Mouse (Mus musculus): ENCODE measurements around the gene Olfr1335. TPM values are rescaled to one million over a fixed set of nuclear protein-coding genes. Genes with fewer than 3 reads are reported as not detected.
"Not testable (repeated sequence)": the region's sequence is repeated elsewhere in the genome, so short reads cannot be mapped to it uniquely, and the experiment has no call there.

The Olfr1335 gene
- polyA plus RNA-seq (2015; fragmentation: Nextera tagmentation; extraction: Ambion mirVana): not detected in 2 replicates

DNA sequence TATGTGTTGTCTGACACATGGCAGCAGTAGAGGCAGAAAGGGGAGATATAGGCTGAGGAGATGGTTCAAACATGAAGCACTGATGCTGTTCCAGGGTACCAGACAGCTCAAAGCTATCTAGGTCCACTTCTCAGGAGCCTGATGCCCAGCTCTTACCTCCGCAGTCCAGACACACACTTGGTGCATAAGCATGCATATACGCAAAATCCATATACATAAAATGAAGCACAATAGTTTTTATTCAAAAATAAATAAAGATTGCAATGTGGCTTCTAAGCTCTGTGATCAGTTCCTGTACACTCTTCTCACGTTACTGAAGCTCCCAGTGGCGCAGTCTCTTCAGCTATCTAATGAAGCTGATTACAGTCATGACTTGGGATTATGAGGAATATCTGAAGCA is at the start of gene Olfr1335:
Olfr1335 (minus strand) TSS at position 101 of the 400 bp plus-strand sequence.
- H3K27me3 ChIP-seq (ENCODE audit: insufficient read depth, low read length): no peaks in the 10 kb centered on the region
- WGBS: 90% methylated on average over 4 of the region's 4 CpGs
- H3K4me1 ChIP-seq (ENCODE audit: insufficient read depth, low read length): no peaks in the 10 kb centered on the region
- H3K4me2 ChIP-seq (replicated peaks; ENCODE audit: low read depth, low read length): no peak within 1 kb of the TSS
- ATAC-seq (ENCODE audit: low FRiP score, low TSS enrichment): no peak
- no peak within 1 kb of the TSS for H3K9ac ChIP-seq (replicated peaks; ENCODE audit: low read length)
- no peak within 1 kb of the TSS for H3K27ac ChIP-seq (ENCODE audit: low read length)
- no peaks in the 10 kb centered on the region for H3K36me3 ChIP-seq (ENCODE audit: insufficient read depth, low read length)
- H3K4me3 ChIP-seq (ENCODE audit: low read length): no peak within 1 kb of the TSS
- no peaks in the 10 kb centered on the region for H3K9me3 ChIP-seq (ENCODE audit: low read length)

- H3K4me2 ChIP-seq (replicated peaks; ENCODE audit: low read depth, low read length): no peak within 1 kb of the TSS
- H3K27me3 ChIP-seq (ENCODE audit: insufficient read depth, low read length): no peaks in the 10 kb centered on the region
- ATAC-seq (ENCODE audit: low FRiP score, low TSS enrichment): no peak
- H3K9ac ChIP-seq (replicated peaks; ENCODE audit: low read length): no peak within 1 kb of the TSS
- 96% methylated on average over 1 of the region's 1 CpGs for WGBS
- H3K36me3 ChIP-seq (ENCODE audit: insufficient read depth, low read length): no peaks in the 10 kb centered on the region
- no peaks in the 10 kb centered on the region for H3K4me1 ChIP-seq (ENCODE audit: insufficient read depth, low read length)
- H3K27ac ChIP-seq (ENCODE audit: low read length): no peak within 1 kb of the TSS
- no peaks in the 10 kb centered on the region for H3K9me3 ChIP-seq (ENCODE audit: low read length)
- H3K4me3 ChIP-seq (ENCODE audit: low read length): no peak within 1 kb of the TSS
Measured at GRCm38 (mm10) chr4:118836179-118836578, 26.4 kb upstream of the Olfr1335 start, which contains the start of gene Olfr1333. Gene Olfr1333, minus strand, starts transcription at chr4:118836279.

DNA sequence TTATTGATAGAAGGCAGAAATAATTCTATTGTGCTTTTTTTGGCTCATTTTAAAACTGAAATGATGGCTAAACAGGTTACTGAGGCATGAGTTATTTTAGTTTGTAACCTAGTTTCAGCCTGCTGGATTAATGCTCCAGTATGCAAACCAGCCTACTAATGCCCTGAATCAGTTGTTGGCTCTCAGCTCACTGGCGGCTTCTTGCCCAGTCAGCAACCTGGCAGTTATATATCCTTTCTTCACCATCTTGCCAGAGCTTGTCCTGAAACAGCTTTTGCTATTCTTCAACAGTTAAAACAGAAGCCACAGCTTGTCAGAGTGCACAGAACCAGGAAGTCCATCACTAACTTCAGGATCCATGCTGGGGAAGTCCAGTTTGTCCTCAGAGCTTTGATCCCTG is 9.2 kb upstream of the Olfr1335 start:
- H3K27me3 ChIP-seq (ENCODE audit: insufficient read depth, low read length): no peaks in the 10 kb centered on the region
- no peaks in the 10 kb centered on the region for H3K4me1 ChIP-seq (ENCODE audit: insufficient read depth, low read length)
- ATAC-seq (ENCODE audit: low FRiP score, low TSS enrichment): no peak
- WGBS: 86% methylated on average over 1 of the region's 1 CpGs
- H3K4me3 ChIP-seq (ENCODE audit: low read length): no peak overlapping the region
- H3K4me2 ChIP-seq (replicated peaks; ENCODE audit: low read depth, low read length): no peak overlapping the region
- no peaks in the 10 kb centered on the region for H3K36me3 ChIP-seq (ENCODE audit: insufficient read depth, low read length)
- no peak overlapping the region for H3K9ac ChIP-seq (replicated peaks; ENCODE audit: low read length)
- no peaks in the 10 kb centered on the region for H3K9me3 ChIP-seq (ENCODE audit: low read length)
- H3K27ac ChIP-seq (ENCODE audit: low read length): no peak overlapping the region

GRCm38 (mm10) chr4:118792796-118793195 is 16.9 kb downstream of the Olfr1335 start:
- ATAC-seq (ENCODE audit: low FRiP score, low TSS enrichment); H3K4me3 ChIP-seq (ENCODE audit: low read length); H3K36me3 ChIP-seq (ENCODE audit: insufficient read depth, low read length); H3K9ac ChIP-seq (replicated peaks; ENCODE audit: low read length); H3K27me3 ChIP-seq (ENCODE audit: insufficient read depth, low read length); H3K9me3 ChIP-seq (ENCODE audit: low read length); H3K27ac ChIP-seq (ENCODE audit: low read length); H3K4me1 ChIP-seq (ENCODE audit: insufficient read depth, low read length); H3K4me2 ChIP-seq (replicated peaks; ENCODE audit: low read depth, low read length): not testable (repeated sequence)

- Histone ChIP-seq H3K9ac (replicated peaks; ENCODE audit: low read length) (no peak within 1 kb of the TSS), H3K27ac (ENCODE audit: low read length) (no peak within 1 kb of the TSS), H3K36me3 (ENCODE audit: insufficient read depth, low read length) (no peaks in the 10 kb centered on the region), H3K4me2 (replicated peaks; ENCODE audit: low read depth, low read length) (no peak within 1 kb of the TSS), H3K27me3 (ENCODE audit: insufficient read depth, low read length) (no peaks in the 10 kb centered on the region), H3K9me3 (ENCODE audit: low read length) (no peaks in the 10 kb centered on the region), H3K4me3 (ENCODE audit: low read length) (no peak within 1 kb of the TSS), H3K4me1 (ENCODE audit: insufficient read depth, low read length) (no peaks in the 10 kb centered on the region)
- no peak for ATAC-seq (ENCODE audit: low FRiP score, low TSS enrichment)
- WGBS: 78% methylated on average over 2 of the region's 2 CpGs
Measured at GRCm38 (mm10) chr4:118782486-118782885, 27.3 kb downstream of the Olfr1335 start, which contains the start of gene Olfr1337. Gene Olfr1337, minus strand, starts transcription at chr4:118782586.

Other genes with a start within 250 kb of the Olfr1335 start
- gene Cfap57, start 189.2 kb downstream of the Olfr1335 start, polyA plus RNA-seq (2015; fragmentation: Nextera tagmentation; extraction: Ambion mirVana): 0.10 and 0.19 TPM in 2 replicates
- 133 and 137 TPM in 2 replicates for gene Ebna1bp2, start 189.1 kb downstream of the Olfr1335 start, polyA plus RNA-seq (2015; fragmentation: Nextera tagmentation; extraction: Ambion mirVana)
- gene Olfr62, start 151.0 kb downstream of the Olfr1335 start, polyA plus RNA-seq (2015; fragmentation: Nextera tagmentation; extraction: Ambion mirVana): not detected in 2 replicates
- gene Olfr1342, start 117.2 kb downstream of the Olfr1335 start, polyA plus RNA-seq (2015; fragmentation: Nextera tagmentation; extraction: Ambion mirVana): 0.09 and 0.15 TPM in 2 replicates
- gene Olfr1341, start 106.4 kb downstream of the Olfr1335 start, polyA plus RNA-seq (2015; fragmentation: Nextera tagmentation; extraction: Ambion mirVana): not detected in 2 replicates
- not detected in 2 replicates for gene Olfr1340, start 89.8 kb downstream of the Olfr1335 start, polyA plus RNA-seq (2015; fragmentation: Nextera tagmentation; extraction: Ambion mirVana)
- not detected in 2 replicates for gene Olfr1339, start 77.8 kb downstream of the Olfr1335 start, polyA plus RNA-seq (2015; fragmentation: Nextera tagmentation; extraction: Ambion mirVana)
- gene Olfr1338, start 51.2 kb downstream of the Olfr1335 start, polyA plus RNA-seq (2015; fragmentation: Nextera tagmentation; extraction: Ambion mirVana): not detected in 2 replicates
- not detected in 2 replicates for gene Olfr1337, start 27.4 kb downstream of the Olfr1335 start, polyA plus RNA-seq (2015; fragmentation: Nextera tagmentation; extraction: Ambion mirVana)
- not detected in 2 replicates for gene Olfr1333, start 26.3 kb upstream of the Olfr1335 start, polyA plus RNA-seq (2015; fragmentation: Nextera tagmentation; extraction: Ambion mirVana)
- gene Olfr1331, start 54.7 kb upstream of the Olfr1335 start, polyA plus RNA-seq (2015; fragmentation: Nextera tagmentation; extraction: Ambion mirVana): not detected in 2 replicates
- not detected in 2 replicates for gene Olfr1330, start 78.7 kb upstream of the Olfr1335 start, polyA plus RNA-seq (2015; fragmentation: Nextera tagmentation; extraction: Ambion mirVana)
- gene Olfr1329, start 107.5 kb upstream of the Olfr1335 start, polyA plus RNA-seq (2015; fragmentation: Nextera tagmentation; extraction: Ambion mirVana): not detected in 2 replicates
- not detected in 2 replicates for gene Olfr1328, start 128.7 kb upstream of the Olfr1335 start, polyA plus RNA-seq (2015; fragmentation: Nextera tagmentation; extraction: Ambion mirVana)
- not detected in 2 replicates for gene Lao1, start 151.6 kb upstream of the Olfr1335 start, polyA plus RNA-seq (2015; fragmentation: Nextera tagmentation; extraction: Ambion mirVana)

All from kidney, embryonic 16.5 days (tissue).